Mouse (Mus musculus): ENCODE data around the gene Vmn1r224. TPM values are rescaled to one million over a fixed set of nuclear protein-coding genes. Genes with fewer than 3 reads are reported as not detected.

The Vmn1r224 gene
- polyA plus RNA-seq (2016; fragmentation: Nextera tagmentation; extraction: Ambion mirVana), result not detected in 2 replicates

DNA sequence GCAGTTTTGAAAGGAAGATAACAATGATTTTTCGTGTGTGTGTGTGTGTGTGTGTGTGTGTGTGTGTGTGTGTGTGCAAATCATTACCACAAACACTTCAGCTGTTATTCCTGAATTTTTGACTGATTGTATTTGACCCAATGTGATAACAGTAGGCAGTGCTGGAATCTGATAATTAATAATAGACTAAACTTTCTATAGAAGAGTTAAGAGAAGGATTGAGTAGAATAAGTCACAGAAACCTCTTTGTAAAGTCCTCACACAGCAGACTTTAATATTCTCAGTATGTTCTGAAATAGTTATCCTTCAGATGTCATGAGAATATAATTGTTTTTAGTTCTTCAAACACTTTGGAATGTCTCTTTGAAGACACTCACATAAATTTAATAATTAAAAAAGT is at the start of gene Vmn1r224:
Gene Vmn1r224 (plus strand): TSS at position 301 of the 400 bp plus-strand sequence.
- Histone ChIP-seq H3K27me3 (no peaks in the 10 kb centered on the region), H3K36me3 (no peaks in the 10 kb centered on the region), H3K27ac (no peak within 1 kb of the TSS), H3K9ac (no peak within 1 kb of the TSS), H3K4me2 (replicated peaks) (no peak within 1 kb of the TSS), H3K4me1 (no peaks in the 10 kb centered on the region), H3K9me3 (peaks cover 2% of the 10 kb centered on the region; the same call in 1 of the 2 replicates), H3K4me3 (no peak within 1 kb of the TSS)
- 21% methylated on average over 1 of the region's 1 CpGs for WGBS
- ATAC-seq (ENCODE audit: insufficient number of reproducible peaks, insufficient read depth, low FRiP score, low TSS enrichment), result no peak

DNA sequence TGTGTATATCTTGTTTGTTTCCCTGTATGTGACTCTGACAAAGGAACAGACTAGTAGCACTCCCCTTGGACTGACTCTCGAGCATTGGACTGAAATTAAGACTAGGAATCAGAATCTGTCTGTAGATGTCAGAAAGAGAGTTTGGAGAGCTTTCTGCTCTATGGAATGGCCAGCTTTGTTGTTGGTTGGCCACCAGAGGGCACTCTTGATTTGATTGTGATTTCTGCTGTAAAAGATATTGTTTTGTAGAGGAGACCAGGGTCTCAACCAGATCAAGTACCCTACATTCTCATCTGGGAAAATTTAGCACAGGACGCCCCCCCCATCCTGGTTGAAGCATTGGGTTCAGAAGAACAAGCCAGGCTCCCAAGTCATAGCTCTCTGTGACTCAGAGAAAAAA is 14.8 kb upstream of the Vmn1r224 start:
- Histone ChIP-seq H3K9ac (no peak overlapping the region), H3K27me3 (no peaks in the 10 kb centered on the region), H3K9me3 (peaks cover 21% of the 10 kb centered on the region; the same call in 1 of the 2 replicates), H3K4me3 (no peak overlapping the region), H3K27ac (no peak overlapping the region), H3K4me1 (no peaks in the 10 kb centered on the region), H3K4me2 (replicated peaks) (no peak overlapping the region), H3K36me3 (no peaks in the 10 kb centered on the region)
- WGBS, result 52% methylated on average over 2 of the region's 2 CpGs
- no peak for ATAC-seq (ENCODE audit: insufficient number of reproducible peaks, insufficient read depth, low FRiP score, low TSS enrichment)

DNA sequence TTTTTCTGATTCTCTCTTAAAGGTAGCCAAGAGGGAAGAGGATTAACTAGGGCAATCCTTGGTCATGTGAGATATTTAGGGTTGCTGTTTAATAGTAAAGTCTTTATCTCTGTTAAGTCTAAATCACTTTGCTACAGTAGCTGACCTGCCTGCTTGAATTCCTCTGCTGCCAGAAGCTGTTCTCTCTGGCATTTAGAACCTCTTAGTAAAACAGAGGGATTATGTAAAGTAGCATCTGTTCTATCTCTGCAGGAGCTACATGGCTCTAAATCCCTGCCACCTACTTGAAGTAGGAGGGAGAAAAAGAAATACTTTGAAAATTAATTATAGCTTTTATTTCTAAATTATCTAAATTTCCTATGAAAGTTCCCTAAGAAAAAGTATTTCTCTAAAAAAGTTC is 25.3 kb downstream of the Vmn1r224 start:
- H3K4me3 ChIP-seq, result no peak overlapping the region
- H3K9me3 ChIP-seq, result peaks cover 20% of the 10 kb centered on the region; the same call in 1 of the 2 replicates
- ATAC-seq (ENCODE audit: insufficient number of reproducible peaks, insufficient read depth, low FRiP score, low TSS enrichment), result no peak
- no peaks in the 10 kb centered on the region for H3K4me1 ChIP-seq
- H3K4me2 ChIP-seq (replicated peaks), result no peak overlapping the region
- H3K9ac ChIP-seq, result no peak overlapping the region
- H3K27ac ChIP-seq, result no peak overlapping the region
- H3K27me3 ChIP-seq, result no peaks in the 10 kb centered on the region
- H3K36me3 ChIP-seq, result no peaks in the 10 kb centered on the region

DNA sequence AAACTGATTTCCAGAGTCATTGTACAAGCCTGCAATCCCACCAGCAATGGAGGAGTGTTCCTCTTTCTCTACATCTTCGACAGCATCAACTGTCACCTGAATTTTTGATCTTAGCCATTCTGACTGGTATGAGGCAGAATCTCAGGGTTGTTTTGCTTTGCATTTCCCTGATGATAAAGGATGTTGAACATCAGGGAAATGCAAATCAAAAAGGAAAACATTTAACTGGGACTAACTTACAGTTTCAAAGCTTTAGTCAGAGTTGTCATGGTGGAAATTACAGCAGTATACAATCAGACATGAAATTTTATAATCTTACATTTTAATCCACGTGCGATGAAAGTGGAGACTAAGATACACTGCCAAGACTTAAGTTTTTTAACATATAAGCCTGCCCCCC is 59.4 kb downstream of the Vmn1r224 start:
- ATAC-seq (ENCODE audit: insufficient number of reproducible peaks, insufficient read depth, low FRiP score, low TSS enrichment), result no peak
- no peaks in the 10 kb centered on the region for H3K36me3 ChIP-seq
- H3K9me3 ChIP-seq, result no peaks in the 10 kb centered on the region
- no peaks in the 10 kb centered on the region for H3K27me3 ChIP-seq
- H3K4me1 ChIP-seq, result no peaks in the 10 kb centered on the region
- H3K27ac ChIP-seq, result no peak overlapping the region
- no peak overlapping the region for H3K9ac ChIP-seq
- no peak overlapping the region for H3K4me3 ChIP-seq
- WGBS, result 74% methylated on average over 3 of the region's 3 CpGs
- H3K4me2 ChIP-seq (replicated peaks), result no peak overlapping the region

Other genes starting within 250 kb of the Vmn1r224 start
- not detected in 2 replicates for gene Fpr-rs6, start 231.0 kb upstream of the Vmn1r224 start, polyA plus RNA-seq (2016; fragmentation: Nextera tagmentation; extraction: Ambion mirVana)
- gene Vmn2r105, start 179.1 kb upstream of the Vmn1r224 start, polyA plus RNA-seq (2016; fragmentation: Nextera tagmentation; extraction: Ambion mirVana), result not detected in 2 replicates
- gene Vmn2r106, start 128.6 kb upstream of the Vmn1r224 start, polyA plus RNA-seq (2016; fragmentation: Nextera tagmentation; extraction: Ambion mirVana), result not detected in 2 replicates
- not detected in 2 replicates for gene Vmn2r107, start 68.9 kb upstream of the Vmn1r224 start, polyA plus RNA-seq (2016; fragmentation: Nextera tagmentation; extraction: Ambion mirVana)
- not detected in 2 replicates for gene Vmn2r108, start 67.2 kb downstream of the Vmn1r224 start, polyA plus RNA-seq (2016; fragmentation: Nextera tagmentation; extraction: Ambion mirVana)
- gene Vmn1r225, start 84.0 kb downstream of the Vmn1r224 start, polyA plus RNA-seq (2016; fragmentation: Nextera tagmentation; extraction: Ambion mirVana), result not detected in 2 replicates
- gene Vmn2r109, start 150.6 kb downstream of the Vmn1r224 start, polyA plus RNA-seq (2016; fragmentation: Nextera tagmentation; extraction: Ambion mirVana), result not detected in 2 replicates
- gene Vmn2r110, start 182.3 kb downstream of the Vmn1r224 start, polyA plus RNA-seq (2016; fragmentation: Nextera tagmentation; extraction: Ambion mirVana), result 0.04 and 0.05 TPM in 2 replicates
- gene Fpr-rs3, start 210.7 kb downstream of the Vmn1r224 start, polyA plus RNA-seq (2016; fragmentation: Nextera tagmentation; extraction: Ambion mirVana), result not detected in 2 replicates

Measured in embryonic facial prominence, embryonic 12.5 days (tissue).